Mouse (Mus musculus) left cerebral cortex, postnatal 14 days (tissue): Measurements from ENCODE around the gene Mgat1. TPM values are rescaled to one million over a fixed set of nuclear protein-coding genes. Genes with fewer than 3 reads are reported as not detected.
A peak's percentile ranks its signal among the peaks of the same experiment; 100 is the strongest.
"Not testable (repeated sequence)": the region's sequence is repeated elsewhere in the genome, so short reads cannot be mapped to it uniquely, and the experiment has no call there.

Source experiments
- DNase-seq, 2 experiments: peaks; one replicate each; pipeline ENCODE4 v3.0.0; 2021 to 2022; ENCODE audit warnings: low spot score in 2 of 2, mixed read lengths in 1 of 2
- intact Hi-C: fragments of 180-260 bp; cut with DNase I; formaldehyde crosslinking; loops from one replicate; pipeline ENCODE4 v1.15.1; 2025
- total RNA-seq, 2 experiments: library from RNA; stranded (reverse); gene quantifications; 2 replicates each; pipeline ENCODE4 v1.2.3; 2021

The Mgat1 gene
- total RNA-seq, 2 experiments from 2014 or later: 57.8 to 72.4 TPM

DNA sequence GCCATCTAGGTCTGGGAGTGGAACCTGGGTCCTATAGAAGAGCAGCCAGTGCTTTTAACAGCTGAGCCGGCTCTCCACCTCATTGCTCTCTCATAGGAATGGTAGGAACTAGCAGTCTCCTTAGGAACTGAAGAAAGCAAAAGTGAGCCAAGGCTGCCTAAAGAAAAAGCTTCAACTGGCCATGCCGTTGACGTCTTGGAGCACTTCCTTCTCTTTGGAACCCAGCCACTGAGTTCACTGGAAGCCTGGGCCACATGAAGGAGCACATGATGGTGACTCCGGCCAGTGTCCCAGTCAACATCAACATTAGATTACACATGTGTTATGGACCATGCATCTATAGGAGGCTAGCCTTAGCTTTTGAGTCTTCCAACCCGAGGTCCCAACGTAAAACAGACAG lies 9.0 kb downstream of the Mgat1 start:
- no peak for DNase-seq
- intact Hi-C loops: loop anchor here (5.0 kb wide), 1 partner anchor 66 kb away; the partner anchor contains the start of gene Btnl9

GRCm38 (mm10) chr11:49259296-49259695 lies 15.3 kb downstream of the Mgat1 start:
- intact Hi-C loops: no loop called here
- no peak for DNase-seq

DNA sequence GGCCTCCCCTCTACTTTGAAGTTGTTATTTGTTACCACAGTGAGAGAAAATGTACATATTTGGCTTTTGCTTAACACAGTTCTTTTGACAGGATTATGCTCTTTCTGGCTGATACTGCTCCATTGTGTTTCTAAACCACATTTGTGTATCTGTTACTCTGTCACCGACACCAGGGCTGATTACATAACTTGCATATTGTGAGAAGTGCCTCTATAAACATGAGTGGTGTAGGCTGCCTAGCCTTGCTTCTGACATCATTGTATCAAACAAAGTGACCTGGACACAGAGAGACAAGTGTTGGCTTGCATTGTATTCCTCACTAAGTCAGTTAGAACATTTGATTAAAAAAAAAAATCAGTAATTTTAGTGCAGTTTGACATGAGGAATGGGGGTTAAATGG lies 15.8 kb downstream of the Mgat1 start:
- intact Hi-C loops: no loop called here
- no peak for DNase-seq

DNA sequence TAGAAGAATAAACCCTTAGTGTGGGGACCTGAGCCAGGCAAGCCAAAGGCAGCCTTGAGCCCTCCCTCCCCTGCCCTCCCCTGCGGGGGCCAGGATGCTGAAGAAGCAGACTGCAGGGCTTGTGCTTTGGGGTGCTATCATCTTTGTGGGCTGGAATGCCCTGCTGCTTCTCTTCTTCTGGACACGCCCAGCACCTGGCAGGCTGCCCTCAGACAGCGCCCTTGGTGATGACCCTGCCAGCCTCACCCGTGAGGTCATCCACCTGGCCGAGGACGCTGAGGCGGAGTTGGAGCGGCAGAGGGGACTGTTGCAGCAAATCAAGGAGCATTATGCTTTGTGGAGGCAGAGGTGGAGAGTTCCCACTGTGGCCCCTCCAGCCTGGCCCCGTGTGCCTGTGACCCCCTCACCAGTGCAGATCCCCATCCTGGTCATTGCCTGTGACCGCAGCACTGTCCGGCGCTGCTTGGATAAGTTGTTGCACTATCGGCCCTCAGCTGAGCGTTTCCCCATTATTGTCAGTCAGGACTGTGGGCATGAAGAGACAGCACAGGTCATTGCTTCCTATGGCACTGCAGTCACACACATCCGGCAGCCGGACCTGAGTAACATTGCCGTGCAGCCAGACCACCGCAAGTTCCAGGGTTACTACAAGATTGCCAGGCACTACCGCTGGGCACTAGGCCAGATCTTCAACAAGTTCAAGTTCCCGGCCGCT lies 16.8 kb downstream of the Mgat1 start:
- intact Hi-C loops: no loop called here
- DNase-seq: no peak

DNA sequence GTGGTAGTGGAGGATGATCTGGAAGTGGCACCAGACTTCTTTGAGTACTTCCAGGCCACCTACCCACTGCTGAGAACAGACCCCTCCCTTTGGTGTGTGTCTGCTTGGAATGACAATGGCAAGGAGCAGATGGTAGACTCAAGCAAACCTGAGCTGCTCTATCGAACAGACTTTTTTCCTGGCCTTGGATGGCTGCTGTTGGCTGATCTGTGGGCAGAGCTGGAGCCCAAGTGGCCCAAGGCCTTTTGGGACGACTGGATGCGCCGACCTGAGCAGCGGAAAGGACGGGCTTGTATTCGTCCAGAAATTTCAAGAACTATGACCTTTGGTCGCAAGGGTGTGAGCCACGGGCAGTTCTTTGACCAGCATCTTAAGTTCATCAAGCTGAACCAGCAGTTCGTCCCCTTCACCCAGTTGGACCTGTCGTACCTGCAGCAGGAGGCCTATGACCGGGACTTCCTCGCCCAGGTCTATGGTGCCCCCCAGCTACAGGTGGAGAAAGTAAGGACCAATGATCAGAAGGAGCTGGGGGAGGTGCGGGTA lies 17.4 kb downstream of the Mgat1 start:
- no peak for DNase-seq
- intact Hi-C loops: no loop called here

- DNase-seq: no peak
- intact Hi-C loops: loop anchor here (2.0 kb wide), 1 partner anchor 53 kb away; no protein-coding TSS in a partner anchor
Observed at GRCm38 (mm10) chr11:49262286-49262685, 18.3 kb downstream of the Mgat1 start.

DNA sequence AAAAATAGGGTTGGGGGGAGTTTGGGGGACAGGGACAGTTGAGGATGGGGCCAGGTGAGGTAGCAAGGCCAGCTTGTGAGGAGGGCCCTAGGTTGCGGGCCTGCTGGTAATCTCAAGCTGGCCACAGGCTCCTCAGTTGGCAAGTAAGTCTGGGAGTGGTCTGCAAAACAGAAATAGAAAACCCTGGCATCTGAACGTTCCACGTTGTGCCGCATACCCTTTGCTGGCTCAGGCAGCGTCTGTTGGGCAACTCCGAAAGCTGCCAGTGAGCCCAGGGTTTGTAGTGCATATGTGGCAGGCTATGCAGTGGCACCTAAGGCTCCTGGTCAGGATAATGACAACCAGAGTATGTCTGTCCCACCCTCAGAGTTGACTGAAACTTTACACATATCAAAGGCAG lies 19.2 kb downstream of the Mgat1 start:
- no peak for DNase-seq
- intact Hi-C loops: loop anchor here (2.0 kb wide), 1 partner anchor 54 kb away; no protein-coding TSS in a partner anchor

- no peak for DNase-seq
Observed at GRCm38 (mm10) chr11:49264081-49264480, 20.1 kb downstream of the Mgat1 start.

GRCm38 (mm10) chr11:49264622-49265021 lies 20.6 kb downstream of the Mgat1 start:
- intact Hi-C loops: no loop called here
- no peak for DNase-seq

More at GRCm38 (mm10) chr11:49264081-49264480, 20.1 kb downstream of the Mgat1 start:
- intact Hi-C loops: no loop called here

DNA sequence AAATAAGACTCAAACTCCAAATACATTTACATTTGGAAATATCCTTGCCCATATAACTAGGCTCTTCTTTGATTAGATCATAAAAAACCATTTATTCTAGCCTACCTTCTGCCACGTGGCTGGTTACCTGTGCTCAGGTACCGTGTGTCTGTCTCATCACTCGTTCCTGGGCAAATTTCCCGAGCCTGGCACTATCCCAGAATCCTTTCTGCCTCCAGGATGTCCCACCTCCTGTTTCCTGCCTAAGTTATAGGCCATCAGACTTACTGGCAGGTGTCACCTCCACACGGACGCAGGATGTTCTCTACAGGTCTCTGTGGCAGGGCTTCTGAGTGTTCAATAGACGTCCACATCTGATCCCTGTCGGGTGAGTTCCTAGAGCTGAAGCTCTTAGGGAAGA lies 21.1 kb downstream of the Mgat1 start:
- intact Hi-C loops: no loop called here

GRCm38 (mm10) chr11:49266671-49267070 lies 22.7 kb downstream of the Mgat1 start:
- DNase-seq: no peak
- intact Hi-C loops: no loop called here

More for the DNA sequence above, 21.1 kb downstream of the Mgat1 start:
- no peak for DNase-seq

GRCm38 (mm10) chr11:49267316-49267715 lies 23.3 kb downstream of the Mgat1 start:
- intact Hi-C loops: no loop called here
- DNase-seq: no peak

GRCm38 (mm10) chr11:49267970-49268579 lies 24.1 kb downstream of the Mgat1 start:
- no peak for DNase-seq
- intact Hi-C loops: no loop called here

GRCm38 (mm10) chr11:49269761-49270160 lies 25.8 kb downstream of the Mgat1 start:
- intact Hi-C loops: loop anchor here (2.0 to 10.0 kb wide), 4 partner anchors 81 to 407 kb away; partner anchors contain the start of gene Olfr1396

GRCm38 (mm10) chr11:49270368-49270767 lies 26.4 kb downstream of the Mgat1 start:
- no peak for DNase-seq

More at GRCm38 (mm10) chr11:49269761-49270160, 25.8 kb downstream of the Mgat1 start:
- DNase-seq: no peak

DNA sequence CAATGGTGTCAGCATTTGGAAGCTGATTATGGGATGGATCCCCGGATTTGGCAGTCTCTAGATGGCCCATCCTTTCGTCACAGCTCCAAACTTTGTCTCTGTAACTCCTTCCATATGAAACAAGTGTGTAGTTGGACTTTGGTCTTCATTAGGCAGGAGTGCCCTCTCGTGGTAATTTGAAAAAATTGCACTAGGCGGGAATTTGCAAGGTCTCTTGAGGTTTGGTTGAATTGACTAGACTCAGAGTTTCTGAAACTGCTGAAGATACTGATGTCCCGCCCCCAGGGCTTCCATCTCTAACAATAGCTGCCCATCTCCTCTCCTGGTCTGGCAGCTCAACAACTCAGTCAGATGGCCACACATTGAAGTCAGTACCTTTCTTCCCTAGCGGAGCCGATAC lies 27.3 kb downstream of the Mgat1 start:
- peak; percentile 57 to 58 for DNase-seq
- intact Hi-C loops: loop anchor here (2.0 to 10.0 kb wide), 4 partner anchors 83 to 409 kb away; partner anchors contain the start of gene Olfr1396

More at GRCm38 (mm10) chr11:49270368-49270767, 26.4 kb downstream of the Mgat1 start:
- intact Hi-C loops: loop anchor here (2.0 to 10.0 kb wide), 4 partner anchors 82 to 408 kb away; partner anchors contain the start of gene Olfr1396

DNA sequence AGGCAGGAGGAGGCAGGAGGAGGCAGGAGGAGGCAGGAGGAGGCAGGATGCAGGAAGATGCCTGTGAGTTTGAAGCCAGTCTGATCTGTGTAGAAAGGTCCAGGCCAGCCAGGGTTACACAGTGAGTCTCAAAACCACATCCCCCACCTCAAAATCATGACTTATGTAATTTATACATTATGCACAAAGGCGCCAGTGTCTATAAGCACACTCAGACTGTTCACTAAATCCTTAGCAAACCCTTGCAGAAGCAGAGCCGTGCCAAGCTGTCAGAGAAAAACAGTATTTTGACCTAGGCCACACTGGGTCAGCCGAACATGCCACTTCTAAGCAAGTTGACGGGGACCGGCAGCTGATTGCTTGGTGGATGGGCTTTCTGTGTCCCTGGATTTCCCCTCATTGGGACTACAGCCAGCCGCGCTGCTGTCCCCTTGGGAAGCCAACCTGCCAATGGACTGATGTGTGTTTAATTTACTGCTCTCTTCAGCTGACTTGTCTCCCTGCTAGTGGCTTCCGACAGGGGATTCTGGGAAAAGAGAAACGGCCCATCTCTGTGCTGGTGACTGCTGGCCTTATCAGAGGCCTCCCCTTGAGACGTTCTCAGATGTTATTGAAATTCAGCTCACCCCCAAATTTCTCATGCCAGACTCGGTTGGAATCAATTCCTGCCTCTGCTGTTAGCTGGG lies 30.0 kb downstream of the Mgat1 start:
- DNase-seq: no peak
- intact Hi-C loops: loop anchor here (5.0 to 10.0 kb wide), 3 partner anchors 162 to 412 kb away; partner anchors contain the start of gene Olfr1396

GRCm38 (mm10) chr11:49278222-49278621 lies 34.2 kb downstream of the Mgat1 start, which contains the start of gene Olfr1393:
Gene Olfr1393 (plus strand): TSS chr11:49278304.
- no peak for DNase-seq
- intact Hi-C loops: loop anchor here (10.0 kb wide), 1 partner anchor 257 kb away; no protein-coding TSS in a partner anchor

- intact Hi-C loops, DNase-seq: not testable (repeated sequence)
Observed at GRCm38 (mm10) chr11:49284982-49285381, 41.0 kb downstream of the Mgat1 start, which contains the start of gene Olfr1392. Gene Olfr1392 (plus strand): TSS chr11:49285282.
